Mouse (Mus musculus) cerebellum, adult 2 months (tissue): ENCODE results near the gene 1810055G02Rik.

ENCODE experiments used
- CTCF ChIP-seq: fragments of 200-500 bp; IDR thresholded peaks from 2 replicates; pipeline ENCODE4 v1.5.1; 2011; ENCODE audit warnings: low read depth, mild to moderate bottlenecking, control low read depth, low read length, moderate library complexity, borderline replicate concordance; ENCODE audit not compliant: insufficient read depth
- POLR2A ChIP-seq: fragments of 200-500 bp; IDR thresholded peaks from 2 replicates; pipeline ENCODE4 v1.6.1; 2011; ENCODE audit warnings: low read length, control low read depth, borderline replicate concordance; ENCODE audit not compliant: insufficient read depth

- TF ChIP-seq POLR2A (no peak), CTCF (no peak)
Measured at GRCm38 (mm10) chr19:3686215-3686894, 21.7 kb upstream of the 1810055G02Rik start, which contains the start of gene Lrp5.
